Mouse (Mus musculus) thymus, adult 2 months (tissue): ENCODE data around the gene Pfkl.

ENCODE experiments used
- CTCF ChIP-seq: fragments of 200-500 bp; IDR thresholded peaks from 2 replicates; pipeline ENCODE4 v1.5.1; 2012; ENCODE audit warnings: mild to moderate bottlenecking, control low read depth, low read length, moderate library complexity, borderline replicate concordance; ENCODE audit not compliant: control insufficient read depth, poor library complexity, insufficient read depth; ENCODE audit errors: extremely low read depth
- POLR2A ChIP-seq: fragments of 200-500 bp; IDR thresholded peaks from 2 replicates; pipeline ENCODE4 v1.6.1; 2012; ENCODE audit warnings: mild to moderate bottlenecking, low read length, control low read depth, moderate library complexity; ENCODE audit not compliant: control insufficient read depth, poor library complexity, insufficient read depth; ENCODE audit errors: extremely low read depth

DNA sequence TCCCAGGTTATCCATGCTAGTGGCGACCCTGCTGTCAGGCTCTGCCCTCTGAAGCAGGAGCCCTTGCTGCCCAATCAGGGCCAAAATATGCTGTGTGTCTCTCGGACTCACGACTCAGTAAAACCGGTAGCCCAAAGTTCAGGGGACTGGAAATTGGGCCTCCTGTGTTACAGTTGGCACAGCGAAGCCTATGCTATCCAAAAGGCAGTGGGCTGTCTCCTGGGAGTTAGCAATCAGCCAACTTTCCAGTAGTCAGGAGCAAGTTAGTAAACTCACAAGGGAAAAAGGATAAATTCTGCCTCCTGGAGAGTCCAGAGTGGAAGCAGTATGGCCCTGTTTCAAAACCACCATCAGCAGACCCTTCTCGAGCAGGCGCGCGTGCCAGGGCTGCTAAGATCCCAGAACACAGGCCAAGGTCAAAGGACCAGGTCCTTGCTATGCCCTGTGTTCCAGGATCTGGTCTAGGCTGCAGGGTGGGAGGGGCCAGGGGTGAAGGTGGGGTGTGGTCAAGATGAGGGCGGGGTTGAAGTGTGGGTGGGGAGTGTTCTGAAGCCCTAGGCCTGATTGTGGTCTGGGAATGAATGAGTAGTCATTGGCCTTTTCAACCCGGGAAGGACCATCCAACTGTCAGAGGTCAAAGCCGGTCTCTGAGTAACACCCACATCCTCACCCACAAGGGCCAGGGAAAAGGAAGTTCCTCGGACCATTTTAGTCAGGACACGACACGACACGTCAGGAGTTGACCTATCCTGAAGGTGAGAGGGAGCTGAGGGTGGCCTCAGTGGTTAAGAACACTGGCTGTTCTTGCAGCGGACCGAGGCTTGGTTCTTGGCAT is 3.0 kb upstream of the Pfkl start:
- TF ChIP-seq CTCF, result no peak
- no peak for TF ChIP-seq POLR2A
